Mouse (Mus musculus) central nervous system, embryonic 18 days (tissue): ENCODE results near the gene Prn. TPM values are rescaled to one million over a fixed set of nuclear protein-coding genes. Genes with fewer than 3 reads are reported as not detected.

Source experiments
- polyA plus RNA-seq: library from polyadenylated mRNA; depleted of rRNA; stranded (reverse); fragments of >200 nt; gene quantifications from 2 replicates; pipeline ENCODE4 v1.2.3, GENCODE M21; 2012; rRNA removed

Prn gene
- polyA plus RNA-seq, result 0.04 and 0.10 TPM in 2 replicates

DNA sequence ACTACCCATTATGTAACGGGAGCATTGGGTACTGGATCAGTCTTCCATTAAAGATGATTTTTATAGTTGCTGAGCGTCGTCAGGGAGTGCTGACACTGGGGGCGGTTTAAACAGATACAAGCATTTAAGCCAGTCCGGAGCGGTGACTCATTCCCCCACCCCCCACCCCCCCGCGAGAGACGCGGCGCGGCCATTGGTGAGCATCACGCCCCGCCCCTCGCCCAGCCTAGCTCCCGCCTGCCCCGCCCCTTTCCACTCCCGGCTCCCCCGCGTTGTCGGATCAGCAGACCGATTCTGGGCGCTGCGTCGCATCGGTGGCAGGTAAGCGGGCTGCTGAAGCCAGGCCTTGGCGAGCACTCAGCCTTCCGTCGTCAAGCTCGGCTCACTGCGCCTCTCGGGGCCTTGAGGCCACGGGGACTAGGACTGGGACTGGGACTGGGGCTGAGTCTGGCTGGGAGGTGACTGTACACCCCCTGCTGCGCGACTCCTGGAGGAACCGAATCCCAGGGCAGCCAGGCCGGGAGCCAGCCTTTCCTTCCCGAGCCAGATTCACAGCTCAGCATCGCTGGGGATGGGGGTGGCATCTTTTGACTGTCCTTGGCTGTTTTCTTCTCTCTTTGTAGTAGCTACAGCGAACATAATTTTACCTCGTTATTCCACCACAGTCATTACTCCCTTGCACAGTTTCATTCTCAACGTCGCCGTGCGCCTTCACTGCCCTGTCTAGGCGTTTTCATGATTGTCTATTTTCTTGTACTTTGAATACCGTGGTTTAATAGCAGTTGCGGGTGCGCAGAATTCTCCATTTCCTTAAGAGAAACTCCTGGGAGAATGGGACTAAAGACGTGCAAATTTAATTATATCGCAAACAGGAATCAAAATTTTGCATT, at the start of gene Prn, which contains the start of gene Prnp:
Gene Prn (plus strand): TSS at position 275 of the 890 bp plus-strand sequence.
Gene Prnp (plus strand): TSS at position 246 of the 890 bp plus-strand sequence.

DNA sequence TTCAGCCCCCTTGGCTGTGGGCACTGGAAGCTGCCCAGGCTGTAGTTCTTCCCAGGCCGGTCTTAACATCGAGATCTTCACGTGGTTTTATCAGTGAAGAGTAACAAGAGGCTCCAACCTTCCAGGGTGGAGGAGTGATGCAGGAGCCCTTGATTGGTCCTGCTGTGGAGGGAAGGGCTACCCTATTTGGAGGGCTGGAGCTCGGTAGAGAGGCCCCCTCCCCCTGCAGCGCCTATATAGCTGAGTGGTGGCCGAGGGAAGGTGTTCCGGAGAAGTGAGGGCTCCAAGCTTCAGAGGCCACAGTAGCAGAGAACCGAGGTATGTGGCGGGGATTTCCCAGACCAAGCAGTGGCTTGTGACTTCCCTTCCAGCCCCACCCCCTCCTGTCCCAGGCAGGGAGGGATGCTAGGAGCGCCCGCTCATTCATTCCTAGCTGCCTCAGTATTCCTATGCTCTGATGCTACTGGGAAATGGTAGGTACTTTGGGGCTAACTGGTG, 40.9 kb downstream of the Prn start, which contains the start of gene Prnd:
Gene Prnd (plus strand): TSS at position 264 of the 498 bp plus-strand sequence.

Other genes with a start within 250 kb of the Prn start
- gene Erv3, start 50.2 kb upstream of the Prn start, polyA plus RNA-seq, result 0.05 and 0.06 TPM in 2 replicates
- gene Prnp, start within 50 bp of the Prn start, polyA plus RNA-seq, result 204 and 218 TPM in 2 replicates
- 7.0 TPM in 2 replicates for gene Prnd, start 40.9 kb downstream of the Prn start, polyA plus RNA-seq
- 19.5 and 21.3 TPM in 2 replicates for gene Rassf2, start 120.3 kb downstream of the Prn start, polyA plus RNA-seq
- 43.7 and 45.6 TPM in 2 replicates for gene Slc23a2, start 235.2 kb downstream of the Prn start, polyA plus RNA-seq